Mouse (Mus musculus) heart, adult 2 months (tissue): Measurements from ENCODE around the gene Kmt2c. TPM values are rescaled to one million over a fixed set of nuclear protein-coding genes. Genes with fewer than 3 reads are reported as not detected.
A peak's percentile ranks its signal among the peaks of the same experiment; 100 is the strongest.

Source experiments
- DNase-seq, 2 experiments: peaks; one replicate each; pipeline ENCODE4 v3.0.0; 2021
- H3K27ac ChIP-seq: fragments of 200-600 bp; 2 replicates; pipeline ENCODE4 v1.8.1; 2022
- H3K27me3 ChIP-seq: fragments of 200-500 bp; 2 replicates; pipeline ENCODE4 v1.6.1; 2012; ENCODE audit warnings: mild to moderate bottlenecking, low read length, inconsistent platforms, mixed read lengths; ENCODE audit not compliant: control insufficient read depth, insufficient read depth
- H3K36me3 ChIP-seq: fragments of 200-500 bp; 2 replicates; pipeline ENCODE4 v1.6.1; 2012; ENCODE audit warnings: low read length, inconsistent platforms; ENCODE audit not compliant: control insufficient read depth, insufficient read depth
- H3K4me1 ChIP-seq: fragments of 200-500 bp; 2 replicates; pipeline ENCODE4 v1.6.1; 2011; ENCODE audit warnings: low read length; ENCODE audit not compliant: control insufficient read depth, insufficient read depth
- H3K4me3 ChIP-seq: fragments of 200-600 bp; 2 replicates; pipeline ENCODE4 v1.8.1; 2022
- H3K79me2 ChIP-seq: fragments of 200-500 bp; replicated peaks from 2 replicates; pipeline ENCODE4 v1.6.1; 2012; ENCODE audit warnings: mild to moderate bottlenecking, inconsistent platforms, low read length, moderate library complexity, mixed read lengths; ENCODE audit not compliant: control insufficient read depth, insufficient read depth
- H3K9ac ChIP-seq: fragments of 200-500 bp; 2 replicates; pipeline ENCODE4 v1.6.1; 2012; ENCODE audit warnings: low read depth, mild to moderate bottlenecking, control low read depth, inconsistent platforms, low read length, mixed read lengths
- CTCF ChIP-seq: fragments of 200-600 bp; IDR thresholded peaks from 2 replicates; pipeline ENCODE4 v1.8.1; 2022; ENCODE audit warnings: antibody characterized with exemption, mild to moderate bottlenecking, moderate library complexity
- EP300 ChIP-seq: fragments of 200-500 bp; IDR thresholded peaks from 2 replicates; pipeline ENCODE4 v1.6.1; 2011; ENCODE audit warnings: low read depth, low read length, control low read depth; ENCODE audit not compliant: insufficient read depth
- POLR2A ChIP-seq: fragments of 200-500 bp; IDR thresholded peaks from 2 replicates; pipeline ENCODE4 v1.6.1; 2011; ENCODE audit warnings: mild to moderate bottlenecking, low read depth, low read length, control low read depth; ENCODE audit not compliant: insufficient read depth
- WGBS: fragments of 180-500 bp; shearing (Covaris S2); methylation state at CpG from one replicate; pipeline ENCODE4 v1.1.7; 2018; 5-methylcytosine and 5-hydroxymethylcytosine counted together
- intact Hi-C: fragments of 180-260 bp; cut with DNase I; formaldehyde crosslinking; loops from one replicate; pipeline ENCODE4 v1.15.1; 2025
- polyA plus RNA-seq: library from polyadenylated mRNA; depleted of rRNA; stranded (reverse); fragments of >200 nt; gene quantifications from 2 replicates; pipeline ENCODE4 v1.2.3, GENCODE M21; 2012
- total RNA-seq, 2 experiments: library from RNA; stranded (reverse); gene quantifications; 2 replicates each; pipeline ENCODE4 v1.2.3; 2021

Kmt2c gene
- total and polyA plus RNA-seq, 3 experiments, result 11.6 to 44.0 (median 43.0) TPM

GRCm38 (mm10) chr5:25452691-25453090 lies 45.9 kb downstream of the Kmt2c start:
- WGBS, result 39% methylated on average over 2 of the region's 2 CpGs
- Histone ChIP-seq H3K79me2 (peaks cover 4% of the 10 kb centered on the region), H3K9ac (no peak overlapping the region), H3K36me3 (peaks cover 14% of the 10 kb centered on the region), H3K4me1 (peaks cover 9% of the 10 kb centered on the region), H3K4me3 (no peak overlapping the region), H3K27me3 (no peaks in the 10 kb centered on the region), H3K27ac (no peak overlapping the region)
- DNase-seq, result no peak
- intact Hi-C loops, result no loop called here
- no peak for TF ChIP-seq POLR2A

- DNase-seq, result no peak
- H3K36me3 ChIP-seq, result no peaks in the 10 kb centered on the region
- no peaks in the 10 kb centered on the region for H3K27me3 ChIP-seq
- no peak overlapping the region for H3K4me3 ChIP-seq
- TF ChIP-seq CTCF, result no peak
- no peak for TF ChIP-seq EP300
- no peak for TF ChIP-seq POLR2A
- no peak overlapping the region for H3K9ac ChIP-seq
- peaks cover 2% of the 10 kb centered on the region; the same call in 1 of the 2 replicates for H3K79me2 ChIP-seq
- H3K4me1 ChIP-seq, result no peaks in the 10 kb centered on the region
- WGBS, result 91% methylated on average over 1 of the region's 1 CpGs
- intact Hi-C loops, result loop anchor here (5.0 kb wide), 2 partner anchors 60 to 165 kb away; partner anchors contain the start of gene Kmt2c
- H3K27ac ChIP-seq, result no peak overlapping the region; the same call in 1 of the 2 replicates
Measured at GRCm38 (mm10) chr5:25437508-25437907, 61.1 kb downstream of the Kmt2c start.

- peaks cover 2% of the 10 kb centered on the region; the same call in 1 of the 2 replicates for H3K79me2 ChIP-seq
- TF ChIP-seq CTCF (peak; percentile 63), POLR2A (no peak), EP300 (no peak)
- no peaks in the 10 kb centered on the region for H3K27me3 ChIP-seq
- H3K27ac ChIP-seq, result no peak overlapping the region
- no peaks in the 10 kb centered on the region for H3K4me1 ChIP-seq
- no peak overlapping the region for H3K9ac ChIP-seq
- 10% methylated on average over 3 of the region's 3 CpGs for WGBS
- peak; percentile 34 to 51 for DNase-seq
- intact Hi-C loops, result loop anchor here (5.0 kb wide), 2 partner anchors 61 to 166 kb away; partner anchors contain the start of gene Kmt2c
- H3K36me3 ChIP-seq, result no peaks in the 10 kb centered on the region
- H3K4me3 ChIP-seq, result no peak overlapping the region
Measured at GRCm38 (mm10) chr5:25436081-25436480, 62.5 kb downstream of the Kmt2c start.

GRCm38 (mm10) chr5:25422576-25422975 lies 76.0 kb downstream of the Kmt2c start:
- Histone ChIP-seq H3K9ac (no peak overlapping the region), H3K79me2 (no peaks in the 10 kb centered on the region), H3K4me1 (peaks cover 1% of the 10 kb centered on the region), H3K36me3 (peaks cover 2% of the 10 kb centered on the region), H3K27ac (no peak overlapping the region), H3K27me3 (no peaks in the 10 kb centered on the region), H3K4me3 (no peak overlapping the region)
- no peak for DNase-seq
- TF ChIP-seq POLR2A (no peak), CTCF (no peak), EP300 (no peak)
- intact Hi-C loops, result loop anchor here (5.0 kb wide), 1 partner anchor 75 kb away; the partner anchor contains the start of gene Kmt2c
- 69% methylated on average over 1 of the region's 1 CpGs for WGBS

GRCm38 (mm10) chr5:25420601-25421000 lies 78.0 kb downstream of the Kmt2c start:
- H3K4me1 ChIP-seq, result peaks cover 1% of the 10 kb centered on the region
- H3K9ac ChIP-seq, result no peak overlapping the region
- no peak overlapping the region for H3K27ac ChIP-seq
- DNase-seq, result peak; percentile 49 to 65
- no peaks in the 10 kb centered on the region for H3K27me3 ChIP-seq
- no peak overlapping the region for H3K4me3 ChIP-seq
- H3K36me3 ChIP-seq, result peaks cover 2% of the 10 kb centered on the region
- H3K79me2 ChIP-seq, result no peaks in the 10 kb centered on the region
- no peak for TF ChIP-seq EP300
- no peak for TF ChIP-seq POLR2A
- TF ChIP-seq CTCF, result peak; percentile 94
- WGBS, result 27% methylated on average over 3 of the region's 3 CpGs
- intact Hi-C loops, result loop anchor here (2.0 to 5.0 kb wide), 3 partner anchors 77 to 410 kb away; partner anchors contain the start of gene Kmt2c

- TF ChIP-seq EP300 (no peak), CTCF (peak; percentile 24; the same call in 1 of the 2 replicates)
- intact Hi-C loops, result no loop called here
- Histone ChIP-seq H3K9ac (no peak overlapping the region), H3K4me1 (no peaks in the 10 kb centered on the region), H3K36me3 (peaks cover under 1% of the 10 kb centered on the region), H3K4me3 (no peak overlapping the region), H3K79me2 (no peaks in the 10 kb centered on the region), H3K27ac (no peak overlapping the region), H3K27me3 (no peaks in the 10 kb centered on the region)
- DNase-seq, result no peak
Measured at GRCm38 (mm10) chr5:25415382-25415781, 83.2 kb downstream of the Kmt2c start.
